Mouse (Mus musculus) frontal cortex, adult (tissue): ENCODE measurements around the gene Cabp4.
A peak's percentile ranks its signal among the peaks of the same experiment; 100 is the strongest.

ENCODE experiments used
- ATAC-seq: cut with Nextera tagmentation; 2 replicates; pipeline ENCODE4 v1.9.2; 2017; ENCODE audit warnings: mild to moderate bottlenecking, moderate library complexity, mixed read lengths; ENCODE audit not compliant: low TSS enrichment

Gene Cabp4

GRCm38 (mm10) chr19:4143759-4144268, at the start of gene Cabp4:
Gene Cabp4, minus strand, starts transcription at chr19:4144033.
- no peak for ATAC-seq

GRCm38 (mm10) chr19:4193129-4193528, 49.3 kb upstream of the Cabp4 start:
- no peak for ATAC-seq

- peak; percentile 15 for ATAC-seq
Observed at GRCm38 (mm10) chr19:4192251-4192985, 48.6 kb upstream of the Cabp4 start.

- peak; percentile 72 for ATAC-seq
Observed at GRCm38 (mm10) chr19:4191528-4192250, 47.9 kb upstream of the Cabp4 start, which contains the start of gene Ppp1ca. Gene Ppp1ca, plus strand, starts transcription at chr19:4192065.

GRCm38 (mm10) chr19:4190831-4191334, 47.0 kb upstream of the Cabp4 start, which contains the start of gene Tbc1d10c:
Gene Tbc1d10c, minus strand, starts transcription at chr19:4191284.
- ATAC-seq = no peak

- no peak for ATAC-seq
Observed at GRCm38 (mm10) chr19:4189051-4189620, 45.3 kb upstream of the Cabp4 start.

GRCm38 (mm10) chr19:4187303-4187702, 43.5 kb upstream of the Cabp4 start:
- no peak for ATAC-seq

- ATAC-seq = no peak
Observed at GRCm38 (mm10) chr19:4184976-4185975, 41.4 kb upstream of the Cabp4 start.

GRCm38 (mm10) chr19:4183689-4184088, 39.9 kb upstream of the Cabp4 start:
- ATAC-seq = peak; percentile 20; the same call in 1 of the 2 replicates

- ATAC-seq = peak; percentile 91; the same call in 1 of the 2 replicates
Observed at GRCm38 (mm10) chr19:4181892-4182291, 38.1 kb upstream of the Cabp4 start.

- ATAC-seq = no peak
Observed at GRCm38 (mm10) chr19:4180411-4180810, 36.6 kb upstream of the Cabp4 start.

- ATAC-seq = peak; percentile 69; the same call in 1 of the 2 replicates
Observed at GRCm38 (mm10) chr19:4175368-4175947, 31.6 kb upstream of the Cabp4 start, which contains the start of gene Carns1. Gene Carns1, minus strand, starts transcription at chr19:4175479.

GRCm38 (mm10) chr19:4172925-4173324, 29.1 kb upstream of the Cabp4 start:
- no peak for ATAC-seq

GRCm38 (mm10) chr19:4171393-4172290, 27.8 kb upstream of the Cabp4 start:
- ATAC-seq = no peak

GRCm38 (mm10) chr19:4170723-4171392, 27.0 kb upstream of the Cabp4 start:
- no peak for ATAC-seq

- peak; percentile 23; the same call in 1 of the 2 replicates for ATAC-seq
Observed at GRCm38 (mm10) chr19:4169810-4170209, 26.0 kb upstream of the Cabp4 start.

- ATAC-seq = peak; percentile 88
Observed at GRCm38 (mm10) chr19:4169378-4169784, 25.5 kb upstream of the Cabp4 start.

GRCm38 (mm10) chr19:4166678-4167476, 23.0 kb upstream of the Cabp4 start:
- ATAC-seq = no peak
